Mouse (Mus musculus) heart, embryonic 14.5 days (tissue): ENCODE data around the gene Tmem110. TPM values are rescaled to one million over a fixed set of nuclear protein-coding genes. Genes with fewer than 3 reads are reported as not detected.

ENCODE experiments used
- ATAC-seq: fragments of 200-750 bp; cut with Nextera tagmentation; 2 replicates; pipeline ENCODE4 v1.8.0; 2017; ENCODE audit warnings: low read depth, moderate TSS enrichment; ENCODE audit not compliant: insufficient number of reproducible peaks, insufficient read depth, low FRiP score
- H3K27ac ChIP-seq, 2 experiments: fragments of 200-500 bp in 1 of 2; fragments of 300-500 bp in 1 of 2; sonication (generic) in 1 of 2; replicated peaks in 1 of 2; 2 replicates each; pipeline ENCODE4 v1.5.1; 2012 to 2014; ENCODE audit warnings: low read depth in 2 of 2, low read length in 2 of 2, control low read depth in 1 of 2, mild to moderate bottlenecking in 1 of 2, mixed read lengths in 1 of 2; ENCODE audit not compliant: control insufficient read depth in 1 of 2, insufficient read depth in 1 of 2
- H3K27me3 ChIP-seq: fragments of 300-500 bp; sonication (generic); 2 replicates; pipeline ENCODE4 v1.6.1; 2014; ENCODE audit warnings: mild to moderate bottlenecking, low read length, control low read depth; ENCODE audit not compliant: control insufficient read depth, insufficient read depth
- H3K36me3 ChIP-seq: fragments of 300-500 bp; sonication (generic); 2 replicates; pipeline ENCODE4 v1.6.1; 2014; ENCODE audit warnings: mild to moderate bottlenecking, control low read depth, low read length, mixed read lengths; ENCODE audit not compliant: control insufficient read depth, insufficient read depth
- H3K4me1 ChIP-seq, 2 experiments: fragments of 200-500 bp in 1 of 2; fragments of 300-500 bp in 1 of 2; sonication (generic) in 1 of 2; 2 replicates each; pipeline ENCODE4 v1.6.1; 2012 to 2014; ENCODE audit warnings: low read length in 2 of 2, control low read depth in 1 of 2, mixed read lengths in 1 of 2; ENCODE audit not compliant: control insufficient read depth in 2 of 2, insufficient read depth in 2 of 2
- H3K4me2 ChIP-seq: fragments of 300-500 bp; sonication (generic); 2 replicates; pipeline ENCODE4 v1.6.1; 2014; ENCODE audit warnings: mild to moderate bottlenecking, low read length
- H3K4me3 ChIP-seq, 2 experiments: fragments of 200-500 bp in 1 of 2; fragments of 300-500 bp in 1 of 2; sonication (generic) in 1 of 2; 2 replicates each; pipeline ENCODE4 v1.5.1; 2012 to 2014; ENCODE audit warnings: low read length in 2 of 2, mild to moderate bottlenecking in 2 of 2, control low read depth in 1 of 2, low read depth in 1 of 2, moderate library complexity in 1 of 2; ENCODE audit not compliant: control insufficient read depth in 1 of 2, insufficient read depth in 1 of 2
- H3K9ac ChIP-seq: fragments of 300-500 bp; sonication (generic); 2 replicates; pipeline ENCODE4 v1.6.1; 2014; ENCODE audit warnings: mild to moderate bottlenecking, low read length
- H3K9me3 ChIP-seq: fragments of 300-500 bp; sonication (generic); 2 replicates; pipeline ENCODE4 v1.6.1; 2016; ENCODE audit warnings: low read length, control low read depth; ENCODE audit not compliant: control insufficient read depth
- WGBS: fragments of 180-500 bp; shearing (Covaris S2); extraction: QIAGEN DNeasy Blood & Tissue Kit; methylation state at CpG from one replicate; pipeline ENCODE4 v1.1.7; 2014; 5-methylcytosine and 5-hydroxymethylcytosine counted together
- polyA plus RNA-seq: library from polyadenylated mRNA; unstranded; fragments of >200 nt; fragmentation: Nextera tagmentation; extraction: Ambion mirVana; gene quantifications from 2 replicates; pipeline ENCODE4 v1.2.1, GENCODE M21; 2014

Gene Tmem110
- polyA plus RNA-seq, 1 experiment from 2014 or later: 16.3 TPM

DNA sequence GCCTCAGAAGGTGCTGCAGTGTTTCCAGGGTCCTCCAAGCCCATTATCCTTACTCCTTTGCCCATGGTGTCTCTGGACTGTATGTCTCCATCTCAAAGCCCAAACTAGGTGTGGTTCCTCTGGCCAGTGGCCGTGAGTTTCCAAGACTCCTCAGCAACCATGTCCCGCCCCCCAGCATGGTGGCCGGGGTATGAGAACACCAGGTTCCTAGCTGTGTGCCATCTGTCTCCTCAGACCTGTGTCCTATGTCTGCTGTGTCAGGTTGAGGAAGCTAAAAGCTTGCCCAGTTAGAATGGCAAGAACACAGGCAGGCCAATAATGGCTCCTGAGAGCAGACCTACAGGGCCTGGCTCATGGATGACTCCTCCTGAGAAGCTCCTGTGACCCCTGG is 56.3 kb downstream of the Tmem110 start:
- H3K9me3 ChIP-seq: no peaks in the 10 kb centered on the region
- H3K27me3 ChIP-seq: no peaks in the 10 kb centered on the region
- no peak overlapping the region for H3K4me2 ChIP-seq
- no peak overlapping the region for H3K9ac ChIP-seq
- WGBS: 86% methylated on average over 3 of the region's 3 CpGs
- no peak overlapping the region for H3K4me3 ChIP-seq
- H3K4me1 ChIP-seq: peaks cover 6 to 15% of the 10 kb centered on the region in 2 experiments; a peak in 3 of 4 replicates
- H3K36me3 ChIP-seq: peaks cover under 1% of the 10 kb centered on the region; the same call in 1 of the 2 replicates
- no peak for ATAC-seq
- H3K27ac ChIP-seq: no peak overlapping the region

DNA sequence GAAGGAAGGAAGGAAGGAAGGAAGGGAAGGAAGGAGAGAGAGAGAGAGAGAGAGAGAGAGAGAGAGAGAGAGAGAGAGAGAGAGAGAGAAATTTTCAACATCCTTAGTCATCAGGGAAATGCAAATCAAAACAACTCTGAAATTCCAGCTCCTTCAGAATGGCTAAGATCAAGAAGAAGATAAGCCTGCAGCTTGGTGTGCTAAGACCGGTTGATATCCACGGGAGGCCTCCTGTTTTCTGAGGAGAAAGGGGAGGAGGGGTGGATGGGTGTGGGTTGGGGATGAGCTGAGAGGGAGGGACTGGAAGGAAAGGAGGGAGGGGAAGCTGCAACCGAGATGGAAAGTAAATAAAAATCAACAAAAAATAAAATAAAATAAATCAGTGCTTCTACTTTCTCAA is 59.9 kb downstream of the Tmem110 start:
- Histone ChIP-seq H3K9me3 (no peaks in the 10 kb centered on the region), H3K4me3 (no peak overlapping the region), H3K4me1 (peaks cover 6 to 8% of the 10 kb centered on the region in 2 experiments; a peak in 3 of 4 replicates), H3K27me3 (no peaks in the 10 kb centered on the region), H3K27ac (no peak overlapping the region), H3K36me3 (no peaks in the 10 kb centered on the region), H3K9ac (no peak overlapping the region), H3K4me2 (no peak overlapping the region)
- no peak for ATAC-seq
- 19% methylated on average over 3 of the region's 3 CpGs for WGBS

DNA sequence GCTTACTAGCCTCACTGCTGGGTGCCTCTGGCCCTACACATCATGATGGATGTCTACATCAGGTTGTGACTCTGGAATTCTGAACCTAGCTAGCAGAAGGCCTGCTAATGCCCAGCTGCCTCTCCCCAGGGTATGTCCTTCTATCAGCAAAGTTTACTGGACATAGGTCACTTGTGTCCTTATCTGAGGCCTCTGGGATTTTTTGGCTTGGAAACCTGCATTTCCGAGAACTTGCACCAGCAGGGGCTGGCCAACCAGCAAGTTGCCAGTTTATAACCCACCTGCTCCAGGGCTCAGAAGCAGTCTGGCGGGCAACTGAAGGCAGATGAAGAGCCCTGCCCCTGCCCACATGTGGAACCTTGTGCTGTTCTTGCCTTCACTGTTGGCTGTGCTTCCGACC is 60.8 kb downstream of the Tmem110 start, which contains the start of gene Itih4:
Gene Itih4 (plus strand): TSS at position 273 of the 400 bp plus-strand sequence.
- H3K36me3 ChIP-seq: no peaks in the 10 kb centered on the region
- H3K4me2 ChIP-seq: no peak within 1 kb of the TSS
- H3K27ac ChIP-seq: no peak within 1 kb of the TSS
- H3K27me3 ChIP-seq: no peaks in the 10 kb centered on the region
- ATAC-seq: no peak
- peaks cover 6 to 8% of the 10 kb centered on the region in 2 experiments; a peak in 3 of 4 replicates for H3K4me1 ChIP-seq
- WGBS: 74% methylated on average over 3 of the region's 3 CpGs
- H3K9ac ChIP-seq: no peak within 1 kb of the TSS
- H3K9me3 ChIP-seq: no peaks in the 10 kb centered on the region
- H3K4me3 ChIP-seq: no peak within 1 kb of the TSS

DNA sequence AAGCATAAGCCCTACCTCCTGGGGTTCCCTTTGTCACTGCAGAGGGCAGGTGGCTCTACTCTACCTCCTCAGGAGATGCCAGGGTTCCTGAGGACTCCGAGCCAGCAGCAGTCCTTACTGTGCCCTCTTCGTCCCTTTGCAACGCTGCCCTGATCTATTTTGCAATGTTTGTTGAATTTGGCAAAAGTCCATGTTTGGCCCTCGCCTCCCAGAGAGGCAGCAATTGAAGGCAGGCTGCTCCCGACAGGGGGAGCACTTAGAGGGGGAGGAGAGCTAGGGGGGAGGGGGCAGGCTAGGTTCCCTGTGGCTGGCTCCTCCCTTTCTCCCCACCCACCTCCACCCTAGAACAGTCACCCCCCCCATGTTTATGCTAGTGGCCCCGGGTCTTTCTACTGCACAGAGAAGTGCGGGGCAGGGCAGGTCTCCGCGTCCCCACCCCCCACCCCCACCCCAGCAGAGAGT is 62.9 kb downstream of the Tmem110 start:
- no peak overlapping the region for H3K4me3 ChIP-seq
- no peak overlapping the region for H3K9ac ChIP-seq
- 0 out of 2 replicates have a peak, but pooled peaks have one; percentile 45 for ATAC-seq
- no peaks in the 10 kb centered on the region for H3K9me3 ChIP-seq
- no peak overlapping the region for H3K27ac ChIP-seq
- 12% methylated on average over 9 of the region's 9 CpGs for WGBS
- H3K36me3 ChIP-seq: no peaks in the 10 kb centered on the region
- H3K4me1 ChIP-seq: peaks cover 6 to 8% of the 10 kb centered on the region in 2 experiments; a peak in 3 of 4 replicates
- H3K4me2 ChIP-seq: peak overlapping the region; percentile 36; the same call in 1 of the 2 replicates
- no peaks in the 10 kb centered on the region for H3K27me3 ChIP-seq

DNA sequence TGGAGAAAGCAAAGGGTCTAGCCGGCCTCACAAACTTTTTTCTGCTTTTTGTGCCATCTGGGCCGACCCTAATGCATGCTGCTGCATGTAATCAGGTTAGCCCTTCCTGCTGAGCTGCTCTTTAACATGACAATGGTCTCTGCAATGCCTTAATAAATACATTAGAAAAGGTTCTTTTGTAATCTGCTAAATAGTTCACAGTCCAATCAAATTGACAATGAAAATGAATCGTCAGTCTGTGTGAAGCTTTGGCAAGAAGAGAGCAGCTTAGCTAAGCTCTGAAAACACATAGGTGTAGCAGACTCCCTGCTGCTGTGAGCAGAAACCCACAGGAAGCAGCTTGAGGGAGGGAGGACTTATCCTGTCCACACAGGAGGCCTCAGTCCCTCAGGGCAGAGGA is 74.6 kb downstream of the Tmem110 start:
- H3K9me3 ChIP-seq: no peaks in the 10 kb centered on the region
- H3K4me3 ChIP-seq: no peak overlapping the region
- H3K36me3 ChIP-seq: no peaks in the 10 kb centered on the region
- no peak overlapping the region for H3K9ac ChIP-seq
- H3K4me1 ChIP-seq: no peaks in the 10 kb centered on the region; a peak in 1 of 4 replicates
- no peak overlapping the region for H3K27ac ChIP-seq
- H3K27me3 ChIP-seq: no peaks in the 10 kb centered on the region
- no peak overlapping the region for H3K4me2 ChIP-seq
- 60% methylated on average over 3 of the region's 3 CpGs for WGBS
- ATAC-seq: no peak

DNA sequence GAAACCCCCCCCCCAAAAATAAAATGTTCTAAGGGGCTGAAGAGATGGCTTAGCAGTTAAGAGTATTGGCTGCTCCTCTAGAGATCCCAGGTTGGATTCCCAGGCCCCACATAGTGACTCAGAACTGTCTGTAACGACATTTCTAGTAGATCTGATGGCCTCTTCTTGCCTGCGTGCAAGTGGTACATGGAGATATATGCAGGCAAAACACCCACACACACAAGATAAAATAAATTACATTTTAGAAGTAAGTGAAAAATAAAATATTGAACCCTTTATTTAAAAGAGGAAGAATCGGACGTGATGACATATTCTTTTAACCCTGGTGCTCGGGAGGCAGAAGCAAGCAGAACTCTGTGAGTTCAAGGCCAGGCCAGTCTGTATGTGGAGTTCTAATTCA is 77.2 kb downstream of the Tmem110 start:
- Histone ChIP-seq H3K4me1 (no peaks in the 10 kb centered on the region; a peak in 1 of 4 replicates), H3K36me3 (no peaks in the 10 kb centered on the region), H3K9me3 (no peaks in the 10 kb centered on the region), H3K4me3 (no peak overlapping the region), H3K27ac (no peak overlapping the region), H3K4me2 (no peak overlapping the region), H3K27me3 (no peaks in the 10 kb centered on the region), H3K9ac (no peak overlapping the region)
- no peak for ATAC-seq
- WGBS: 72% methylated on average over 5 of the region's 5 CpGs

DNA sequence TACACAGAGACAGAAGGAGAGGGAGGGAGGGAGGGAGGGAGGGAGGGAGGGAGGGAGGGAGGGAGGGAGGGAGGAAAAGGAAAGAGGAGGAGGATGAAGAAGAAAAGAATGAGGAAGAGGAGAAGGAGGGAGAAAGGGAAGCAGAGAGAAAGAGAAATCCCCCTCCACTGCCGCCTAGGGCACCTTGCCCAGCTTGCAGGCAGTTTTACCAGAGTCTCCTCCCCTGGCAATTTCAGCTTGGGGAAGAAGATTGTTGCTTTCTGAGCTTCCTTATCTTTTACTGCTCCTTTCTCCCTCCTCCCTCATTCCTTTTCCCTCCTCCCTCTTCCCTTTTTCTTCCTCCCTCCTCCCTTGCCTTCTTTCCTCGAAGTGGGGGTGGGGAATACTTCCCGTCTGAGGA is 77.6 kb downstream of the Tmem110 start:
- no peaks in the 10 kb centered on the region for H3K36me3 ChIP-seq
- no peak overlapping the region for H3K4me3 ChIP-seq
- H3K9ac ChIP-seq: no peak overlapping the region
- ATAC-seq: no peak
- H3K9me3 ChIP-seq: no peaks in the 10 kb centered on the region
- no peak overlapping the region for H3K4me2 ChIP-seq
- no peak overlapping the region for H3K27ac ChIP-seq
- no peaks in the 10 kb centered on the region for H3K27me3 ChIP-seq
- 53% methylated on average over 3 of the region's 3 CpGs for WGBS
- no peaks in the 10 kb centered on the region; a peak in 1 of 4 replicates for H3K4me1 ChIP-seq

DNA sequence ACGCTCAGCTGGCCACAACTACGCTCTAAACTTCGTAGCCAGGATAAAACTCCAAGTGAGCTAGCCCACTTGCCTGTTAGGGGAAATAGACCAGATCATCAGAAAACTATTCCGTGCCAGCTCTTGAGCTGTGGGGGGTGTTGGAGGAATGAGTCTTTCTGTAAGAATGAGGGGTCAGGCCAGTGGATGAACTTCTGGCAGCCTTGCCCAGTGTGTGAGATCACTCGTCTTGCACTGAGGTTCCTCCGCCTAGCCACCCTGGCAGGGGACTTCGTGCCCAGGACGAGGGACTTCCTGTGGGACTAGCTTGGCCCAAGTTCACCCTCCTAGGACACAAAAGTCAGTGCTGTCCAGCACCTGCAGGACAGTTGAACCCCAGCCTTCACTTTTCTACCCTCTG is 78.9 kb downstream of the Tmem110 start:
- Histone ChIP-seq H3K4me1 (no peaks in the 10 kb centered on the region; a peak in 1 of 4 replicates), H3K27ac (no peak overlapping the region), H3K4me3 (no peak overlapping the region), H3K27me3 (no peaks in the 10 kb centered on the region), H3K9me3 (no peaks in the 10 kb centered on the region), H3K36me3 (no peaks in the 10 kb centered on the region), H3K4me2 (no peak overlapping the region), H3K9ac (no peak overlapping the region)
- 73% methylated on average over 8 of the region's 8 CpGs for WGBS
- no peak for ATAC-seq
